Mouse (Mus musculus): ENCODE data around the gene Traf3ip2.

Traf3ip2 gene

DNA sequence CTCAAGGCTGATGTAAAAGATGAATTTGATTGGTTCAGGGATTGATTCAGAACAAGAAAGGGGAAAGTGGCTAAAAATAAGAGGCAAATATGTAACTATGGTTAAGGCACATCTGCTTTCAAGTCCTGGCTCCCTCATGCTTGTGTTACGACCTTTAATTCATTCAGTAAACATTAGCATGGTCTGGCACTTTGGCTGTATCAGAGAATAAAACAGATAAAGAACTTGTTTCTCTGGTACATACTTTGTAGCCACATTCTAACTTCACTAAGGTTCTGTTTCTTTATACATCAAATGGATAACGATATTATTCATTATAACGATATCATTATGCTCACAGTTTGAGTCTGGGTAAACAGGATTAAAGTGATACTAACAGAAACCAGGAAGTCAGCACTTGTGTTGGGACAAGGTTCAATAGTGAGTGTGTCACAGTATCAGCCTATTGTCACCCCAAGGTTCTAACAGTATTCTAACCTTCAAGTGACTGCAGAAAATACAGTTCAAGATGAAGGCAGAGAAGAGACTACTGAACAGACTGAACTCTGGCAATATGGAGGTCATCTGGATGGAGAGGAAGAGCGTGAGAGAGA, 65.6 kb downstream of the Traf3ip2 start:
- no peak for DNase-seq (ENCODE audit: low spot score)

DNA sequence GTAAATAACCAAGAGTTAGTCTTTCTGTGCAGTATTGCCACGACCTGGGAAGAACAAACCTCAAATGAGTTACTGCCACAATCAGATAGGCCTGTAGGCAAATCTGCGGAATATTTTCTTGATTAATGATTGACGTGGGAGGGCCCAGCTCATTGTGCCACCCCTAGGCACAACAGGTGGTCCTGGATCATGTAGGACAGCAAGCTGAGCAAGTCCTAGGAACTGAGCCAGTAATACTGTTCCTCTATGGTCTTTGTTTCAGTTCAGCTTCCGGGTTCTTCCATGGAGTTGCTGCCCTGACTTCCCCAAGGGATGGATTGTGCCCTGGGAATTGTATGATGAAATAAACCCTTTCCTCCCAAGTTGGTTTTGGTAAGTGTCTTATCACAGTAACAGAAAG, 68.3 kb downstream of the Traf3ip2 start:
- no peak for DNase-seq (ENCODE audit: low spot score)

DNA sequence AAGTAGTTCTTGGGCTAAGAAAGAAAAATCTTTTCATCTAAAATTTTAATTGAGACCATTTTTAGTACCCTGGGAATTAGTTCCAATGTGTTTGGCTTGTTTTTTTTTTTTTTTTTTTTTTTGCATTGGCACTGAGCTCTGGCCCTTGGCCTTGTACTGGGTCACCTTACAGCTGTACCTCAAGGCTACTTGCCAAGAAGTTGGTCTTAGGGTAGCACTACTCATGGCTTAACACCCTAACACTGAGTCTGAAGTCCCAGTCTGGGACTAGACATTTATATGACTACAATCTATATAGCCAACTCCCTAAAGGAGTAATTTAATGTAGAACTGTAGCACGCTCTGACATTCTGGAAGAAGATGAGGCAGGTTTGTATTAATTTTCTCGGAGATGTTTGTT, 69.8 kb downstream of the Traf3ip2 start:
- no peak for DNase-seq (ENCODE audit: low spot score)

DNA sequence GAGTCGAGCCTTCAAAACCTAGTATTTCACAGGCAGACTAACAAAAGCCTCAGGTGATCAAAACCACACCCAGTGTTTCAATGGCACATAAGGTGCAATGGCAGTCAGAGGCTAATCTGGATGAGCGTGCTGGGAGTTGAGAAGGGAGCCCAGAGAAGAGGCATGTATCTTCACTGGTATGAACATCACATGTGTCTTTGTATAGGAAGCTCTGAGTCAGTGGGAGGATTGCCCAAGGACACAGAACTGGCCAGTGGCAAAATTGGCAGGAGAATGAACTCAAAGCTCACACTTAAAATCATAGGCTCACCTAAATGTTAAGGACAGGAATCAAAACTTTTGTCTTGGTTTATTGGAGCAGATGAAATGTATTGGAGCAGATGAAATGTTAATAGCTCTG, 70.7 kb downstream of the Traf3ip2 start:
- no peak for DNase-seq (ENCODE audit: low spot score)

DNA sequence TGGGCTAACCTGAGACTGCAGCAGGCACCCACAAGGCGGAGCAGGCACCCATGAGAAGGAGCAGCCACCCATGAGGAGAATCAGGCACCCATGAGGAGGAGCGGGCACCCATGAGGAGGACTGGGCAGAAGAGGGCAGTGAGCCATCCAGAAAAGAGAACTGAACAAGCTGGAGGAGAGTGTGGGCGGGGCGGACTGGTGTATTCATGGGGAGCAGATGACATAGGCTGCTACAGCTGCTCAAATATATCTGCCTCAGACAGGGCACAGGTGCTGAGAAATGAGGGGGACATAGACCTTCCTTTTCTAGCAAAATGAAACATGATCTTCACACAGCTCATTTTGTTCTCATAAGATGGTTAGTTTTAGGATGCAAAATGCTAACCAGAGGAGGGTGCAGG, 74.1 kb downstream of the Traf3ip2 start:
- DNase-seq (ENCODE audit: low spot score): no peak

DNA sequence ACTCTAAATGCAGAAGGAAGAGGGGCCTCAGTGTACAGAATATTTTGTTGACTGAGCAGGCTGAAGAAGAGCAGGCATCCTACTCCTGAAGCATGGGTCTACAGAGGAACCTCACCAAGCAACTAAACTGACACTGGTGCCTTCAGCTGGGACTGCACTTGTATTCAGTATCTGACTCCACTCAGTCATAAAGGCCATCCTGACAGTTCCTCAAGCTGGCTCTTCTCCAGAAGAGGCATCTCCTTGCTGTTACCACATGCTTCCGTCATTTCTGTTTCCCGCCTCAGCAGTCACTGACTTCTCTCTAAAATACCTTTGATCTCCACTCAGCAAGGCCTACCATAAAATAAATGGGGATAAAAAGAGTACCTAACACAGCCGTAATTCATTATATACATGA, 75.1 kb downstream of the Traf3ip2 start:
- DNase-seq (ENCODE audit: low spot score): no peak

DNA sequence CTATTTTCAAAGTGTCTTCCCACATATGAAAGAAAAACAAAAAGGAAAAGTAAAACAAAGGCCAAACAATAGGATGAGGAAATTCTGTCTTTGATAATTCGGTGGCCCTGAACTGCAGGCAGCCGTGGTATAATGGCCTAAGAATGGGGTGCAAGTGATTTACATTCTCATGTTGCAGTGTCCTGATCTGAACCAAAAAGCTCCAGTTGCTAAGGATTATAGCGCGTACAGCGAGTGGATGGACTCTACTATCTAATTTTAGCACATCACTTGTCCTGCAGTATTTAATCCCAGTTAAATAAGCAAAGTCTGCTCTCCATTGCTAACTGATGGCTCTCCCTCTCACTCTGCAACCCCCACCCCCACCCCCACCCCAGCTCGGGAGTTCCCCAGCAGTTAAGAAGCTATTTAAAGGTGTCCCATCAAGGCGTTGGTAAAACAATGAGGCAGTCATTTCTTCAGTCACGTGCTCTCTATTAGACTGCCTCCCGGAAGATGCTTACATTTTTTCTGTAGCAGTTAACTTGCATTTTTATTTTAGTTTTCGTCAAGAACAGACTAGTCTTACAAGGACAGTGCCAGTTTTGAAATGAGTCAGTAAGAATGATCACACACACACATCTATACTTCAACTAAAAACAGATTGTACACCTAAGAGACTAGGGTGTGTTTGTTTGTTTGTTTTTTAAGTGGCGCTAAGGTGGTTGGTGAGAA, 78.8 kb downstream of the Traf3ip2 start:
- DNase-seq (ENCODE audit: low spot score): no peak

DNA sequence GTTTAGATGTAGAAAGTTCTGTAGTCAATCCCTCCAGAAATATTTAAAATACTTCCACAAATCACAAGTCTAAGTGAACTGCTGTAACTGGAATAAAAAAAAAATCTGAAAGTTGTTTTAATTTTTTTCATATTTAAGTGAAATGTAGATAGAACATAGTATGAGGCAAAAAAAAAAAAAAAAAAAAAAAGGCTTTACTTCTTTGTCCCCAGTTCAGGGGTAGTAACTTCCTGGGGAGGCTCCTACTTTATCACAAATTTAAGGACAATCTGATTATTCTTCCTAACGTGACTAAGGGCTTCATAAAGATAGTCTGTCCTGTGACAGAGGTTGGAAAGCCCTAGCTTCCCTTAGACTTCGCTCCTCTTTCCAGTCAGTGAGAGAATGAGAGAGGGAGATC, 79.4 kb downstream of the Traf3ip2 start:
- no peak for DNase-seq (ENCODE audit: low spot score)

Measured in testis, postnatal 10 days (tissue).